Mouse (Mus musculus): ENCODE data around the gene Pde8b.

DNA sequence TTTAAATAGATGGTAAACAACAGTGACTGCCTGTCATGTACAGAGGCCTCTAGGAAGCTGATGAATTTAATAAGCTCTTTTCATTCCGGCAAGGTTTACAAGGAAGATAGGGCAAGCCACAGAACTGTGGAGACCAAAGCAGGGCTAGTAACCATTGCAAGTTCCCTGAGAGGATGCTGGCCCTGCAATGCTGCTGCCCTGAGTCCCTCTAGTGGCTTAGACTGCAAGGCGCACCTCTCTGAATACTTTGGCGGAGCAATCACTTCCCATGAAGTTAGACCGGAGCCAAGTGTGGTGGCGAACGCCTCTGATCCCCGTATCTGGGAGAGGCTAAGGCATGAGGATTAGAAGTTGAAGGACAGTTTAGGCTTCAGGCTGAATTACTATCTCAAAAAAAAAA, 36.9 kb upstream of the Pde8b start:
- TF ChIP-seq CTCF (IDR thresholded peaks at IDR 0.05; ENCODE audit: low read depth) (peak; percentile 96), EP300 (optimal IDR thresholded peaks at IDR 0.05) (no peak)

Measured in stomach, postnatal 0 days (tissue).